Mouse (Mus musculus) neural tube, embryonic 11.5 days (tissue): ENCODE measurements around the gene Clstn2. TPM values are rescaled to one million over a fixed set of nuclear protein-coding genes. Genes with fewer than 3 reads are reported as not detected.

ENCODE experiments used
- ATAC-seq: fragments of 200-750 bp; cut with Nextera tagmentation; 2 replicates; pipeline ENCODE4 v1.8.0; 2017; ENCODE audit warnings: moderate number of reproducible peaks, mild to moderate bottlenecking, moderate TSS enrichment, moderate library complexity; ENCODE audit not compliant: insufficient read depth, low FRiP score, low TSS enrichment
- DNase-seq: peaks from one replicate; pipeline ENCODE4 v3.0.0-alpha.2; 2015; ENCODE audit warnings: low spot score
- H3K27ac ChIP-seq: fragments of 300-500 bp; sonication (generic); 2 replicates; pipeline ENCODE4 v1.5.1; 2014; ENCODE audit warnings: low read depth, mild to moderate bottlenecking, low read length
- H3K27me3 ChIP-seq: fragments of 300-500 bp; sonication (generic); 2 replicates; pipeline ENCODE4 v1.6.1; 2014; ENCODE audit warnings: mild to moderate bottlenecking, low read length, mixed read lengths; ENCODE audit not compliant: control insufficient read depth, insufficient read depth
- H3K36me3 ChIP-seq: fragments of 300-500 bp; sonication (generic); 2 replicates; pipeline ENCODE4 v1.6.1; 2014; ENCODE audit warnings: mild to moderate bottlenecking, low read length, moderate library complexity, mixed read lengths; ENCODE audit not compliant: control insufficient read depth, insufficient read depth
- H3K4me1 ChIP-seq: fragments of 300-500 bp; sonication (generic); 2 replicates; pipeline ENCODE4 v1.6.1; 2014; ENCODE audit warnings: low read length, mixed read lengths; ENCODE audit not compliant: control insufficient read depth, insufficient read depth
- H3K4me2 ChIP-seq: fragments of 300-500 bp; sonication (generic); 2 replicates; pipeline ENCODE4 v1.6.1; 2014; ENCODE audit warnings: low read depth, mild to moderate bottlenecking, moderate library complexity
- H3K4me3 ChIP-seq: fragments of 300-500 bp; sonication (generic); 2 replicates; pipeline ENCODE4 v1.5.1; 2014; ENCODE audit warnings: low read depth, low read length
- H3K9ac ChIP-seq: fragments of 300-500 bp; sonication (generic); 2 replicates; pipeline ENCODE4 v1.6.1; 2014; ENCODE audit warnings: mild to moderate bottlenecking, low read length
- H3K9me3 ChIP-seq: fragments of 300-500 bp; sonication (generic); 2 replicates; pipeline ENCODE4 v1.6.1; 2016; ENCODE audit warnings: low read length; ENCODE audit not compliant: control insufficient read depth
- WGBS: fragments of 180-500 bp; shearing (Covaris S2); extraction: QIAGEN DNeasy Blood & Tissue Kit; methylation state at CpG from one replicate; pipeline ENCODE4 v1.1.7; 2014; 5-methylcytosine and 5-hydroxymethylcytosine counted together
- polyA plus RNA-seq: library from polyadenylated mRNA; unstranded; fragments of >200 nt; fragmentation: Nextera tagmentation; extraction: Ambion mirVana; gene quantifications from 2 replicates; pipeline ENCODE4 v1.2.1, GENCODE M21; 2014

The Clstn2 gene
- polyA plus RNA-seq, 1 experiment from 2014 or later: 10.0 TPM

DNA sequence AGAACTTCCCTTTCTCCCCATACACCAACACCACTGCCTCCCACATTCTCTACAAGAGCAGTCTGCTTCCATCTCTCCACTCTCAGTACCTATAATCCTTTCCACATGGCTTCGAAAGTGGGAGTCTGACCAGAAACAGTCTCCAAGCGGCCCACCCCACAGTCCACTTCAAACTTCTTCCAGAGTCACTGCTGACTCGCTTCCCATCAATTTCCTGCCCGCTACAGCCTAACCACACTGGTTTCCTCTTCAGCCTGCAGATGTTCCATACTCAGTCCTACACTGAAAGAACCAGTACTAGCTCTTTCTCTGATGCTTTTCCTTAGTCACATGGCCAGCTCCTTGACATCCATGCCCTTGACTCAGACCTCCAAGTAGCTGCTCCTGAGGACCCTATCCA is 215.9 kb downstream of the Clstn2 start:
- ATAC-seq: no peak
- WGBS: 86% methylated on average over 4 of the region's 4 CpGs
- Histone ChIP-seq H3K4me2 (no peak overlapping the region), H3K27me3 (no peaks in the 10 kb centered on the region), H3K36me3 (no peaks in the 10 kb centered on the region), H3K9me3 (no peaks in the 10 kb centered on the region), H3K4me3 (no peak overlapping the region), H3K27ac (no peak overlapping the region), H3K9ac (no peak overlapping the region), H3K4me1 (no peaks in the 10 kb centered on the region)
- no peak for DNase-seq

DNA sequence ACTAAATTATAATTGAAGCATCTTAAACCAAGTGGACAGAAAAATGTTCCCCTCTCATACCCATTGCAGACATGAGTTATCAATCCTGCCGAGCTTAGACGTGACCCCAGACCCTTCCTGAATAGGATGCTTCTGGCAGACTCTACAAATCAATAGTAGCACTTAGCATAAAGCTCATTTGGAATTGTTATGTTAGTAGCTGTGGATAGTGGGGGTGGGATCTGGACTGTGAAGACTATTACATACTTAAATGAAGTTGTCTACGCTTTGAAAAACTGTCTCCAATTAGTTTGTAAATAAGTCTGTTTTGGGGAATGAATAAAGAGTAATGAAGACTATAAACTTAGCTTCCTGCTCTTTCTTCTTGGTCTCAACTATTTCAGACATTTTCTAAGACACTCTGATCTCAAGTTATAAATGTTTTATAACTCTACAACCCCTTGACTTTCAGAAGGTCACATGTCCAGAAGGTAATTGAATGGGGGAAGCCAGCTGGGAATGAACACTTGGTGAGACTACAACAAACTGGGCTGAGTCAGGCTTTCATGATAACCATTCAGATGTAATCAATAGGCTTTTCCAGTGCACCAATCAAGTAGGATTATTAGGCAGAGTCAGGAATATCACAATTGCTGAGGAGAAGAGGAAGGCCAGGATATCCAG is 216.7 kb downstream of the Clstn2 start:
- ATAC-seq (no peak), DNase-seq (no peak)
- no peaks in the 10 kb centered on the region for H3K9me3 ChIP-seq
- H3K4me1 ChIP-seq: no peaks in the 10 kb centered on the region
- H3K4me2 ChIP-seq: no peak overlapping the region
- 51% methylated on average over 3 of the region's 3 CpGs for WGBS
- no peak overlapping the region for H3K27ac ChIP-seq
- H3K36me3 ChIP-seq: no peaks in the 10 kb centered on the region
- H3K27me3 ChIP-seq: no peaks in the 10 kb centered on the region
- no peak overlapping the region for H3K9ac ChIP-seq
- H3K4me3 ChIP-seq: no peak overlapping the region

DNA sequence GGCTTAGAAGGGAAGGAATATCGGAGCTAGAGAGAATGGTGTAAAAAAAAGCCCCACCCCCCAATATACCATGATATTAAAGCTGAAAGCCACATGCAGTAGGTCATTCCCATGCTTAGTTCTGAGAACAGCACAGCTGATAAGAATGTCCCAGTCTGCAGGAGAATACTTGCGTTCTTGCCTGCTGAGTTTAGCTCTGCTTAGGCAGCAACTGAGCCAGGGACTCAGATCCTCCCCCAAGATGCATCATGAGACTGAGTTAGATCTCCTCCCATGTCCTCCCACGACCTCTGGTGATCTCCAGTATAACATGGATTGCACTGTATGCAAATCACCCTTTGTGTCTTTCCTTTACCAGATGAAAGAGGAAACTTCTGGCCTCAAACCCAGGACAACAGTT is 219.8 kb downstream of the Clstn2 start:
- Histone ChIP-seq H3K27me3 (no peaks in the 10 kb centered on the region), H3K4me2 (no peak overlapping the region), H3K36me3 (no peaks in the 10 kb centered on the region), H3K9me3 (no peaks in the 10 kb centered on the region), H3K9ac (no peak overlapping the region), H3K27ac (no peak overlapping the region), H3K4me1 (no peaks in the 10 kb centered on the region), H3K4me3 (no peak overlapping the region)
- no peak for DNase-seq
- no peak for ATAC-seq
- WGBS: 57% methylated on average over 3 of the region's 3 CpGs

DNA sequence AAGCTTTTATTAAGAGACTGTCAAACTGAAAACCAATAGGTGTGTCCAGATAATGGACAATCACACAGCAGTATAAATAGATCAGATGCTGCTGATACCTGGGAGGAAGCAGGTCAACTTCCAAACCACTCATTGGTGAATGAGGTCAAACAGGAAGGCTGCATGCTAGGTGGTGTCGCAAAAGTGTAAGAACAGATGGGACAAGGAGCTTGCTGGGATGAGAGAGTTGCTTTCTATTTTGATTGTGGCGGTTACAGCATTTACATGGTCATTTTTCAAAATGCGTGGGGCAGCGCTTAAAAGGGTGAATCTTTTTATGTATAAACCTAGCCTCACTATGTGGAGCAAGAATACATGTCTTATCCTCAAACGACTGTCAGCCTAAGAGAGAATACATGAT is 225.9 kb downstream of the Clstn2 start:
- H3K4me3 ChIP-seq: no peak overlapping the region
- DNase-seq (no peak), ATAC-seq (no peak)
- 86% methylated on average over 5 of the region's 5 CpGs for WGBS
- no peaks in the 10 kb centered on the region for H3K36me3 ChIP-seq
- H3K4me1 ChIP-seq: no peaks in the 10 kb centered on the region
- H3K27ac ChIP-seq: no peak overlapping the region
- H3K9ac ChIP-seq: no peak overlapping the region
- H3K4me2 ChIP-seq: no peak overlapping the region
- H3K27me3 ChIP-seq: no peaks in the 10 kb centered on the region
- no peaks in the 10 kb centered on the region for H3K9me3 ChIP-seq

DNA sequence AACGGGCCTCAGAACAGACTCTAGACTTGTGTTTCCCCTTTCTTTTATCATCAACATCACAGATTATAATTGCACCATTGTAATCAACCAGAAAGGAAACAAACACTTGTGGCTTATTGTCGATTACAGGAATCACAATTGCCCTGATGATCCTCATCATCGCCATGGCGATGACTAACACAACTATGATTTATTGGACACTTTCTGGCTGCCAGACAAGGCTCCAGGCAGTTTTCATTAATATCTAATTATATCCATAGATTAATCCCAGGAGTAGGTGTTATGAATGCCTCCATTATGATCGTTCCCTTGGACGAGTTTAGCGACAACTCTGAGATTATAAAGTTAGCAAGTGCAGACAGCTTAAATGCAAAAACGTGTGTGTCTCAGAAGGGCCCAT is 239.3 kb downstream of the Clstn2 start:
- ATAC-seq (no peak), DNase-seq (no peak)
- Histone ChIP-seq H3K4me2 (no peak overlapping the region), H3K36me3 (no peaks in the 10 kb centered on the region), H3K27me3 (no peaks in the 10 kb centered on the region), H3K4me1 (no peaks in the 10 kb centered on the region), H3K27ac (no peak overlapping the region), H3K4me3 (no peak overlapping the region), H3K9me3 (no peaks in the 10 kb centered on the region), H3K9ac (no peak overlapping the region)
- WGBS: 80% methylated on average over 8 of the region's 8 CpGs

DNA sequence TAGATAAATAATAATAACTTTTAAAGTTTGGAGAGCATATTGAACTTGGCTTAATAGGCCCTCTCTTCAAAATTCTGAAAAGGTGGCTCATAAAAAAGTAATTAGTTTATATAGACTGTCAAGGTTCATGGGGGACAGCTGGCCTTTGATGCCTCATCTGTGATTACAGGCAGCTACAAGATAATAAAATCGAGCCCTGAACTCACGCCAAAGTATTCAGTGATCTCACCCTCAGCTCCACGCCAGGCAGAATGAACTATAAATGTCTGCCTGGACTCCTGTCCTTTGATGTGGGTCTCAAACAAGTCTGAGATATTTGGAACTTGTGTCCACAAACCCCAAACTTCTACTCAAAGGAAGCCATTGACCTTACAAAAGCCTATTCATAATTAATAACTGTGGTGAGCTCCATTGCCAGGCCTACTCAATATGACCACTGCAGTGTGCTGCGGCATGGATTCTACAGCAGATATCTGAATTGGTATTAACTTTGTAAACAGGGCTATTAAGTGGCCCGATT is 244.8 kb downstream of the Clstn2 start:
- DNase-seq: no peak
- WGBS: 83% methylated on average over 5 of the region's 5 CpGs
- Histone ChIP-seq H3K36me3 (no peaks in the 10 kb centered on the region), H3K4me1 (no peaks in the 10 kb centered on the region), H3K27me3 (no peaks in the 10 kb centered on the region), H3K27ac (no peak overlapping the region), H3K9me3 (no peaks in the 10 kb centered on the region), H3K9ac (no peak overlapping the region), H3K4me3 (no peak overlapping the region), H3K4me2 (no peak overlapping the region)
- ATAC-seq: no peak

DNA sequence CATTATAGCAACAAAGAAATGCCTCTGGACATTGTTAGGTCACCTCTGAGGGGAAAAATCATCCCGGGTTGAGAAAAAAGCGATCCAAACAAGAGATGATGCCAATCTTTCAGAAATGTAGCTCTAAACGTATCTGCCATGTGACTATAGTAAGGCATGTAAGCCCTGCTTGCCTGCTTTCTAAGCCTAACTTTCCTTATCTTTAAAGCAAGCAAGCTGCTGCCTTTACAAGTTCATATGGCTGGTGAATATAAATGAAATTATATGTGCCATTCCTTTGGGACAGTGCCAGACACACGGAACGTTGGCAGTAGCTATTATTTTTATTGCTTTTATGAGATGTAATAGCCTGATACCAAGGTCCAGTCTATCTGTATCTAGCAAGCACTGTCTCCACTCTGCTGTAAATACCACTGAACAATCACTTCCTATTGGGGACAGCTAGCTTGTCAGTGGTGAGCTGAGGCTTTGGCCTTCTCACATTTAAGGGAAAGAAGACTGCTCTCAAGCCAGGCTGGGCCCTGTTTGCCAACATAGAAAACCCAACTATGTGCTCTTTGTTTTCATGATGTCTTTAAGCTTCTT is 252.9 kb downstream of the Clstn2 start:
- DNase-seq: no peak
- Histone ChIP-seq H3K27ac (no peak overlapping the region), H3K9me3 (no peaks in the 10 kb centered on the region), H3K36me3 (no peaks in the 10 kb centered on the region), H3K9ac (no peak overlapping the region), H3K4me2 (no peak overlapping the region), H3K4me3 (no peak overlapping the region), H3K27me3 (no peaks in the 10 kb centered on the region), H3K4me1 (no peaks in the 10 kb centered on the region)
- WGBS: 83% methylated on average over 5 of the region's 5 CpGs
- ATAC-seq: no peak

DNA sequence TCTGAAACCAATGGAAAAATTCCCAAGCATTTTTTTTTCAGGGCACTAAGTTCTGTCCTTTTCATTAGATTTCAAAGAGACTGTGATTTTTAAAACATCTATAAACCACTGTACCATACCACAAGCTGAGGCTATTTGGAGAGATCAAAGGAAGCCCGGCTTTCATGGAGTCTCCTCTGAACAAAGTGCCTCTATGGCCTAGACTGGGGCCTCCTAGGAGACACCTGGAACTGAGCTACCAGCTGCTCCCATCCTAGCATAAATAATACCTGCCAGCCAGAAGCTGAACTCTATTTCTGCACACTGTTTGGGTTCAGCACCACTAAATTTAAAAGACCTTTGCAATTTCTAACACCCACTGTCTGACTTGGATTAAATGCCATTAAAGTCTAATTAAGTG is 257.2 kb downstream of the Clstn2 start:
- ATAC-seq (no peak), DNase-seq (no peak)
- Histone ChIP-seq H3K4me1 (no peaks in the 10 kb centered on the region), H3K9me3 (no peaks in the 10 kb centered on the region), H3K9ac (no peak overlapping the region), H3K36me3 (no peaks in the 10 kb centered on the region), H3K27me3 (no peaks in the 10 kb centered on the region), H3K4me2 (no peak overlapping the region), H3K27ac (no peak overlapping the region), H3K4me3 (no peak overlapping the region)
- 50% methylated on average over 1 of the region's 1 CpGs for WGBS

DNA sequence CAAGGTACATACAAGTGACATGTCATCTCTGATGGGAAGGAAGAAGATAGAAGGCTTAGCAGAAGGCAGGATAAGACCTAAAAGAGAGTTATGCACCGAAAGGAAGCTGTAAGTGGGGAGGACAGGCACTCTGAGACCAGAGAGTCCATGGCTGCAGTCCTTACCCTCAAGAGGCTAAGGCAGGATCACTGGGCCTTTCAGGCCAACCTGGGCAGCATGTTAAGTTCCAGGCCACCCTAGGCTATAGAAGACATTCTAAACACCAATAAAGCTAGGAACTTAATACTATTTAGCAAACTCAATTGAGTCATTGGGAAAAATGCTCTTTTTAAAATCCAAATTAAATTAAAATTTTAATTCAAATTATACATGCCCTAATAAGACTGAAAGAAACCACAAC is 258.0 kb downstream of the Clstn2 start:
- no peaks in the 10 kb centered on the region for H3K9me3 ChIP-seq
- H3K27ac ChIP-seq: no peak overlapping the region
- H3K27me3 ChIP-seq: no peaks in the 10 kb centered on the region
- no peak overlapping the region for H3K4me3 ChIP-seq
- H3K36me3 ChIP-seq: no peaks in the 10 kb centered on the region
- WGBS: 85% methylated on average over 1 of the region's 1 CpGs
- H3K4me2 ChIP-seq: no peak overlapping the region
- DNase-seq (no peak), ATAC-seq (no peak)
- H3K9ac ChIP-seq: no peak overlapping the region
- H3K4me1 ChIP-seq: no peaks in the 10 kb centered on the region
